Mouse (Mus musculus) embryonic facial prominence, embryonic 13.5 days (tissue): Measurements from ENCODE around the gene Mmgt2. TPM values are rescaled to one million over a fixed set of nuclear protein-coding genes. Genes with fewer than 3 reads are reported as not detected.

ENCODE experiments used
- ATAC-seq: fragments of 200-750 bp; cut with Nextera tagmentation; 2 replicates; pipeline ENCODE4 v1.8.0; 2017; ENCODE audit warnings: low read depth; ENCODE audit not compliant: insufficient number of reproducible peaks, insufficient read depth, low FRiP score, low TSS enrichment
- H3K27ac ChIP-seq: fragments of 300-500 bp; sonication (generic); 2 replicates; pipeline ENCODE4 v1.5.1; 2015; ENCODE audit warnings: moderate library complexity, mild to moderate bottlenecking, inconsistent platforms
- H3K27me3 ChIP-seq: fragments of 300-500 bp; sonication (generic); 2 replicates; pipeline ENCODE4 v1.6.1; 2015; ENCODE audit warnings: mild to moderate bottlenecking, inconsistent platforms
- H3K36me3 ChIP-seq: fragments of 300-500 bp; sonication (generic); 2 replicates; pipeline ENCODE4 v1.6.1; 2015; ENCODE audit warnings: mild to moderate bottlenecking, inconsistent platforms
- H3K4me1 ChIP-seq: fragments of 300-500 bp; sonication (generic); 2 replicates; pipeline ENCODE4 v1.6.1; 2015; ENCODE audit warnings: inconsistent platforms
- H3K4me2 ChIP-seq: fragments of 300-500 bp; sonication (generic); 2 replicates; pipeline ENCODE4 v1.6.1; 2015; ENCODE audit warnings: moderate library complexity, mild to moderate bottlenecking, inconsistent platforms
- H3K4me3 ChIP-seq: fragments of 300-500 bp; sonication (generic); 2 replicates; pipeline ENCODE4 v1.5.1; 2015; ENCODE audit warnings: mild to moderate bottlenecking, inconsistent platforms
- H3K9ac ChIP-seq: fragments of 300-500 bp; sonication (generic); 2 replicates; pipeline ENCODE4 v1.6.1; 2015; ENCODE audit warnings: mild to moderate bottlenecking, inconsistent platforms
- H3K9me3 ChIP-seq: fragments of 300-500 bp; sonication (generic); 2 replicates; pipeline ENCODE4 v1.6.1; 2016; ENCODE audit warnings: inconsistent platforms
- WGBS: fragments of 180-500 bp; shearing (Covaris S2); methylation state at CpG from one replicate; pipeline ENCODE4 v1.1.7; 2015; ENCODE audit warnings: mixed read lengths; 5-methylcytosine and 5-hydroxymethylcytosine counted together
- polyA plus RNA-seq: library from polyadenylated mRNA; unstranded; fragments of >200 nt; fragmentation: Nextera tagmentation; extraction: Ambion mirVana; gene quantifications from 2 replicates; pipeline ENCODE4 v1.2.1, GENCODE M21; 2015

Gene Mmgt2
- polyA plus RNA-seq = 60.4 and 64.0 TPM in 2 replicates

GRCm38 (mm10) chr11:62648591-62649391 lies at the start of gene Mmgt2:
Gene Mmgt2, plus strand, starts transcription at chr11:62648664.
- Histone ChIP-seq H3K27me3 (no peaks in the 10 kb centered on the region), H3K4me1 (peaks cover 55% of the 10 kb centered on the region), H3K36me3 (peaks cover 20% of the 10 kb centered on the region), H3K9me3 (no peaks in the 10 kb centered on the region), H3K4me2 (peak within 1 kb of the TSS; percentile 92), H3K4me3 (peak within 1 kb of the TSS; percentile 79), H3K27ac (peak within 1 kb of the TSS; percentile 93), H3K9ac (peak within 1 kb of the TSS; percentile 87)
- ATAC-seq = peak; percentile 89
- under 1% methylated on average over 39 of the region's 53 CpGs for WGBS

- Histone ChIP-seq H3K27ac (peak overlapping the region; percentile 96), H3K9ac (peak overlapping the region; percentile 98), H3K9me3 (no peaks in the 10 kb centered on the region), H3K36me3 (peaks cover 34% of the 10 kb centered on the region), H3K4me2 (peak overlapping the region; percentile 67), H3K27me3 (no peaks in the 10 kb centered on the region), H3K4me1 (peaks cover 32% of the 10 kb centered on the region), H3K4me3 (peak overlapping the region; percentile 83)
- no peak for ATAC-seq
- 11% methylated on average over 17 of the region's 17 CpGs for WGBS
These were observed 46.5 kb upstream of the Mmgt2 start for GRCm38 (mm10) chr11:62601732-62602618.

- H3K27ac ChIP-seq = peak overlapping the region; percentile 96
- H3K36me3 ChIP-seq = peaks cover 42% of the 10 kb centered on the region
- WGBS = under 1% methylated on average over 58 of the region's 58 CpGs
- H3K27me3 ChIP-seq = no peaks in the 10 kb centered on the region
- H3K4me3 ChIP-seq = peak overlapping the region; percentile 83
- peaks cover 38% of the 10 kb centered on the region for H3K4me1 ChIP-seq
- peak; percentile 94 for ATAC-seq
- H3K4me2 ChIP-seq = peak overlapping the region; percentile 67
- no peaks in the 10 kb centered on the region for H3K9me3 ChIP-seq
- H3K9ac ChIP-seq = peak overlapping the region; percentile 98
These were observed 45.7 kb upstream of the Mmgt2 start for GRCm38 (mm10) chr11:62602619-62603311.

- ATAC-seq = no peak
- Histone ChIP-seq H3K4me2 (peak overlapping the region; percentile 67), H3K4me3 (peak overlapping the region; percentile 83), H3K36me3 (peaks cover 48% of the 10 kb centered on the region), H3K9me3 (no peaks in the 10 kb centered on the region), H3K27me3 (no peaks in the 10 kb centered on the region), H3K4me1 (peaks cover 38% of the 10 kb centered on the region), H3K9ac (peak overlapping the region; percentile 98), H3K27ac (peak overlapping the region; percentile 96)
- WGBS = under 1% methylated on average over 13 of the region's 13 CpGs
These were observed 45.0 kb upstream of the Mmgt2 start for GRCm38 (mm10) chr11:62603312-62604056.

- H3K27me3 ChIP-seq = no peaks in the 10 kb centered on the region
- WGBS = 14% methylated on average over 5 of the region's 5 CpGs
- H3K4me2 ChIP-seq = peak overlapping the region; percentile 67
- H3K9ac ChIP-seq = peak overlapping the region; percentile 98
- H3K9me3 ChIP-seq = no peaks in the 10 kb centered on the region
- H3K4me1 ChIP-seq = peaks cover 38% of the 10 kb centered on the region
- no peak for ATAC-seq
- peak overlapping the region; percentile 96 for H3K27ac ChIP-seq
- H3K36me3 ChIP-seq = peaks cover 55% of the 10 kb centered on the region
- H3K4me3 ChIP-seq = peak overlapping the region; percentile 83
These were observed 44.2 kb upstream of the Mmgt2 start for GRCm38 (mm10) chr11:62604123-62604706.

- Histone ChIP-seq H3K4me1 (peaks cover 38% of the 10 kb centered on the region), H3K27me3 (no peaks in the 10 kb centered on the region), H3K27ac (peak overlapping the region; percentile 96), H3K9ac (peak overlapping the region; percentile 98), H3K9me3 (no peaks in the 10 kb centered on the region), H3K4me2 (peak overlapping the region; percentile 67), H3K4me3 (peak overlapping the region; percentile 83), H3K36me3 (peaks cover 61% of the 10 kb centered on the region)
- WGBS = 21% methylated on average over 3 of the region's 3 CpGs
- ATAC-seq = no peak
These were observed 43.4 kb upstream of the Mmgt2 start for GRCm38 (mm10) chr11:62604886-62605618.

- Histone ChIP-seq H3K27ac (peak overlapping the region; percentile 96), H3K4me2 (peak overlapping the region; percentile 67), H3K4me3 (peak overlapping the region; percentile 13), H3K9ac (peak overlapping the region; percentile 98), H3K9me3 (no peaks in the 10 kb centered on the region), H3K27me3 (no peaks in the 10 kb centered on the region), H3K36me3 (peaks cover 68% of the 10 kb centered on the region), H3K4me1 (peaks cover 38% of the 10 kb centered on the region)
- ATAC-seq = no peak
- WGBS = 43% methylated on average over 10 of the region's 10 CpGs
These were observed 42.7 kb upstream of the Mmgt2 start for GRCm38 (mm10) chr11:62605619-62606298.

- H3K27ac ChIP-seq = peak overlapping the region; percentile 58; the same call in 1 of the 2 replicates
- peaks cover 69% of the 10 kb centered on the region for H3K36me3 ChIP-seq
- ATAC-seq = no peak
- no peaks in the 10 kb centered on the region for H3K9me3 ChIP-seq
- peaks cover 38% of the 10 kb centered on the region for H3K4me1 ChIP-seq
- H3K4me3 ChIP-seq = no peak overlapping the region
- peak overlapping the region; percentile 67; the same call in 1 of the 2 replicates for H3K4me2 ChIP-seq
- WGBS = 61% methylated on average over 10 of the region's 10 CpGs
- H3K27me3 ChIP-seq = no peaks in the 10 kb centered on the region
- peak overlapping the region; percentile 98; the same call in 1 of the 2 replicates for H3K9ac ChIP-seq
These were observed 41.9 kb upstream of the Mmgt2 start for GRCm38 (mm10) chr11:62606299-62607169.
